Mouse (Mus musculus) kidney, embryonic 14.5 days (tissue): Measurements from ENCODE around the gene Camta1. TPM values are rescaled to one million over a fixed set of nuclear protein-coding genes. Genes with fewer than 3 reads are reported as not detected.
"Not testable (repeated sequence)": the region's sequence is repeated elsewhere in the genome, so short reads cannot be mapped to it uniquely, and the experiment has no call there.

Experiments
- ATAC-seq: fragments of 200-750 bp; cut with Nextera tagmentation; 2 replicates; pipeline ENCODE4 v1.8.0; 2017; ENCODE audit warnings: moderate number of reproducible peaks, mild to moderate bottlenecking, moderate TSS enrichment, moderate library complexity; ENCODE audit not compliant: low FRiP score, low TSS enrichment
- H3K27ac ChIP-seq: fragments of 300-500 bp; sonication (generic); 2 replicates; pipeline ENCODE4 v1.5.1; 2014; ENCODE audit warnings: low read depth, mild to moderate bottlenecking, low read length, moderate library complexity, mixed read lengths
- H3K27me3 ChIP-seq: fragments of 300-500 bp; sonication (generic); 2 replicates; pipeline ENCODE4 v1.6.1; 2014; ENCODE audit warnings: mild to moderate bottlenecking, low read length; ENCODE audit not compliant: control insufficient read depth, insufficient read depth
- H3K36me3 ChIP-seq: fragments of 300-500 bp; sonication (generic); 2 replicates; pipeline ENCODE4 v1.6.1; 2014; ENCODE audit warnings: low read length, mixed read lengths; ENCODE audit not compliant: control insufficient read depth, insufficient read depth
- H3K4me1 ChIP-seq: fragments of 300-500 bp; sonication (generic); 2 replicates; pipeline ENCODE4 v1.6.1; 2014; ENCODE audit warnings: low read length, mixed read lengths; ENCODE audit not compliant: control insufficient read depth, insufficient read depth
- H3K4me2 ChIP-seq: fragments of 300-500 bp; sonication (generic); replicated peaks from 2 replicates; pipeline ENCODE4 v1.6.1; 2014; ENCODE audit warnings: low read depth, mild to moderate bottlenecking, low read length
- H3K4me3 ChIP-seq: fragments of 300-500 bp; sonication (generic); 2 replicates; pipeline ENCODE4 v1.5.1; 2014; ENCODE audit warnings: mild to moderate bottlenecking, low read length
- H3K9ac ChIP-seq: fragments of 300-500 bp; sonication (generic); 2 replicates; pipeline ENCODE4 v1.6.1; 2014; ENCODE audit warnings: low read depth, mild to moderate bottlenecking, low read length, moderate library complexity
- H3K9me3 ChIP-seq: fragments of 300-500 bp; sonication (generic); 2 replicates; pipeline ENCODE4 v1.6.1; 2016; ENCODE audit warnings: low read length; ENCODE audit not compliant: control insufficient read depth
- WGBS: fragments of 180-500 bp; shearing (Covaris S2); extraction: QIAGEN DNeasy Blood & Tissue Kit; methylation state at CpG from one replicate; pipeline ENCODE4 v1.1.7; 2014; 5-methylcytosine and 5-hydroxymethylcytosine counted together
- polyA plus RNA-seq: library from polyadenylated mRNA; unstranded; fragments of >200 nt; fragmentation: Nextera tagmentation; extraction: Ambion mirVana; gene quantifications from 2 replicates; pipeline ENCODE4 v1.2.1, GENCODE M21; 2014

The Camta1 gene
- polyA plus RNA-seq, 1 experiment from 2014 or later: 107 TPM

- no peak overlapping the region for H3K9ac ChIP-seq
- H3K27ac ChIP-seq: no peak overlapping the region
- H3K4me1 ChIP-seq: peaks cover 17% of the 10 kb centered on the region; the same call in 1 of the 2 replicates
- WGBS: 78% methylated on average over 5 of the region's 5 CpGs
- no peaks in the 10 kb centered on the region for H3K27me3 ChIP-seq
- no peak for ATAC-seq
- no peak overlapping the region for H3K4me2 ChIP-seq
- no peaks in the 10 kb centered on the region for H3K9me3 ChIP-seq
- H3K4me3 ChIP-seq: no peak overlapping the region
- no peaks in the 10 kb centered on the region for H3K36me3 ChIP-seq
Observed at GRCm38 (mm10) chr4:150887903-150888302, 973.8 kb downstream of the Camta1 start.

- Histone ChIP-seq H3K4me2 (no peak overlapping the region), H3K27ac (no peak overlapping the region), H3K4me1 (0 out of 2 replicates have a peak, but pooled peaks cover under 1% of the 10 kb centered on the region), H3K9me3 (peaks cover 26% of the 10 kb centered on the region), H3K9ac (no peak overlapping the region), H3K27me3 (no peaks in the 10 kb centered on the region), H3K36me3 (no peaks in the 10 kb centered on the region), H3K4me3 (no peak overlapping the region)
- 86% methylated on average over 5 of the region's 5 CpGs for WGBS
- no peak for ATAC-seq
Observed at GRCm38 (mm10) chr4:150882632-150883031, 979.0 kb downstream of the Camta1 start.

GRCm38 (mm10) chr4:150880364-150880763 is 981.3 kb downstream of the Camta1 start:
- no peak overlapping the region for H3K9ac ChIP-seq
- WGBS: 88% methylated on average over 5 of the region's 5 CpGs
- ATAC-seq: no peak
- peaks cover 26% of the 10 kb centered on the region for H3K9me3 ChIP-seq
- no peaks in the 10 kb centered on the region for H3K27me3 ChIP-seq
- no peaks in the 10 kb centered on the region for H3K36me3 ChIP-seq
- no peaks in the 10 kb centered on the region for H3K4me1 ChIP-seq
- H3K27ac ChIP-seq: no peak overlapping the region
- no peak overlapping the region for H3K4me3 ChIP-seq
- no peak overlapping the region for H3K4me2 ChIP-seq

GRCm38 (mm10) chr4:150879631-150880030 is 982.0 kb downstream of the Camta1 start:
- 96% methylated on average over 22 of the region's 22 CpGs for WGBS
- Histone ChIP-seq H3K4me2 (no peak overlapping the region), H3K27ac (no peak overlapping the region), H3K4me3 (no peak overlapping the region), H3K27me3 (no peaks in the 10 kb centered on the region), H3K36me3 (no peaks in the 10 kb centered on the region), H3K9ac (no peak overlapping the region), H3K4me1 (no peaks in the 10 kb centered on the region), H3K9me3 (peaks cover 26% of the 10 kb centered on the region)
- no peak for ATAC-seq

- Histone ChIP-seq H3K4me2 (no peak overlapping the region), H3K4me1 (peaks cover 15% of the 10 kb centered on the region; the same call in 1 of the 2 replicates), H3K27ac (no peak overlapping the region), H3K36me3 (no peaks in the 10 kb centered on the region), H3K9me3 (peaks cover 22% of the 10 kb centered on the region), H3K9ac (no peak overlapping the region), H3K4me3 (no peak overlapping the region), H3K27me3 (no peaks in the 10 kb centered on the region)
- no peak for ATAC-seq
- WGBS: 87% methylated on average over 10 of the region's 10 CpGs
Observed at GRCm38 (mm10) chr4:150875393-150875792, 986.3 kb downstream of the Camta1 start.

GRCm38 (mm10) chr4:150874416-150874815 is 987.3 kb downstream of the Camta1 start:
- not testable (repeated sequence) for H3K36me3 ChIP-seq, H3K4me3 ChIP-seq, ATAC-seq, H3K27me3 ChIP-seq, H3K27ac ChIP-seq, H3K9ac ChIP-seq, H3K4me2 ChIP-seq
- peaks cover 21% of the 10 kb centered on the region; the same call in 1 of the 2 replicates for H3K4me1 ChIP-seq
- 71% methylated on average over 4 of the region's 4 CpGs for WGBS
- peaks cover 12% of the 10 kb centered on the region for H3K9me3 ChIP-seq

GRCm38 (mm10) chr4:150872681-150873080 is 989.0 kb downstream of the Camta1 start:
- Histone ChIP-seq H3K27me3 (no peaks in the 10 kb centered on the region), H3K4me1 (peaks cover 21% of the 10 kb centered on the region; the same call in 1 of the 2 replicates), H3K27ac (peak overlapping the region; percentile 4; the same call in 1 of the 2 replicates), H3K9ac (no peak overlapping the region), H3K4me2 (no peak overlapping the region), H3K36me3 (0 out of 2 replicates have a peak, but pooled peaks cover 8% of the 10 kb centered on the region), H3K9me3 (no peaks in the 10 kb centered on the region), H3K4me3 (no peak overlapping the region)
- no peak for ATAC-seq
- WGBS: 69% methylated on average over 8 of the region's 8 CpGs

GRCm38 (mm10) chr4:150872139-150872651 is 989.5 kb downstream of the Camta1 start:
- peak overlapping the region; percentile 4; the same call in 1 of the 2 replicates for H3K27ac ChIP-seq
- peaks cover 12% of the 10 kb centered on the region; the same call in 1 of the 2 replicates for H3K36me3 ChIP-seq
- 0 out of 2 replicates have a peak, but pooled peaks have one; percentile 10 for ATAC-seq
- H3K9ac ChIP-seq: no peak overlapping the region
- H3K27me3 ChIP-seq: no peaks in the 10 kb centered on the region
- H3K9me3 ChIP-seq: no peaks in the 10 kb centered on the region
- 32% methylated on average over 9 of the region's 9 CpGs for WGBS
- no peak overlapping the region for H3K4me2 ChIP-seq
- no peak overlapping the region for H3K4me3 ChIP-seq
- H3K4me1 ChIP-seq: peaks cover 21% of the 10 kb centered on the region; the same call in 1 of the 2 replicates

- 41% methylated on average over 10 of the region's 10 CpGs for WGBS
- Histone ChIP-seq H3K9me3 (no peaks in the 10 kb centered on the region), H3K9ac (no peak overlapping the region), H3K4me3 (no peak overlapping the region), H3K4me2 (no peak overlapping the region), H3K4me1 (peaks cover 21% of the 10 kb centered on the region; the same call in 1 of the 2 replicates), H3K27me3 (no peaks in the 10 kb centered on the region), H3K27ac (peak overlapping the region; percentile 4; the same call in 1 of the 2 replicates), H3K36me3 (peaks cover 18% of the 10 kb centered on the region; the same call in 1 of the 2 replicates)
- peak; percentile 73 for ATAC-seq
Observed at GRCm38 (mm10) chr4:150871392-150872138, 990.1 kb downstream of the Camta1 start.
